Mouse (Mus musculus) hindbrain, embryonic 13.5 days (tissue): ENCODE measurements around the gene Bmp3. TPM values are rescaled to one million over a fixed set of nuclear protein-coding genes. Genes with fewer than 3 reads are reported as not detected.

Source experiments
- ATAC-seq: fragments of 200-750 bp; cut with Nextera tagmentation; 2 replicates; pipeline ENCODE4 v1.8.0; 2017; ENCODE audit warnings: moderate TSS enrichment; ENCODE audit not compliant: low FRiP score
- H3K27ac ChIP-seq: fragments of 300-500 bp; sonication (generic); 2 replicates; pipeline ENCODE4 v1.5.1; 2015; ENCODE audit warnings: inconsistent platforms, mild to moderate bottlenecking, moderate library complexity
- H3K27me3 ChIP-seq: fragments of 300-500 bp; sonication (generic); 2 replicates; pipeline ENCODE4 v1.6.1; 2015; ENCODE audit warnings: mild to moderate bottlenecking, inconsistent platforms
- H3K36me3 ChIP-seq: fragments of 300-500 bp; sonication (generic); 2 replicates; pipeline ENCODE4 v1.6.1; 2015; ENCODE audit warnings: mild to moderate bottlenecking, inconsistent platforms
- H3K4me1 ChIP-seq: fragments of 300-500 bp; sonication (generic); replicated peaks from 2 replicates; pipeline ENCODE4 v1.6.1; 2015; ENCODE audit warnings: inconsistent platforms
- H3K4me2 ChIP-seq: fragments of 300-500 bp; sonication (generic); 2 replicates; pipeline ENCODE4 v1.6.1; 2015; ENCODE audit warnings: inconsistent platforms, mild to moderate bottlenecking, moderate library complexity
- H3K4me3 ChIP-seq: fragments of 300-500 bp; sonication (generic); 2 replicates; pipeline ENCODE4 v1.5.1; 2015; ENCODE audit warnings: mild to moderate bottlenecking, inconsistent platforms
- H3K9ac ChIP-seq: fragments of 300-500 bp; sonication (generic); 2 replicates; pipeline ENCODE4 v1.6.1; 2015; ENCODE audit warnings: mild to moderate bottlenecking, inconsistent platforms
- H3K9me3 ChIP-seq: fragments of 300-500 bp; sonication (generic); 2 replicates; pipeline ENCODE4 v1.6.1; 2016; ENCODE audit warnings: inconsistent platforms
- WGBS: fragments of 180-500 bp; shearing (Covaris S2); methylation state at CpG from one replicate; pipeline ENCODE4 v1.1.7; 2015; 5-methylcytosine and 5-hydroxymethylcytosine counted together
- polyA plus RNA-seq: library from polyadenylated mRNA; unstranded; fragments of >200 nt; fragmentation: Nextera tagmentation; extraction: Ambion mirVana; gene quantifications from 2 replicates; pipeline ENCODE4 v1.2.1, GENCODE M21; 2015

Bmp3 gene
- polyA plus RNA-seq: 1.1 and 1.6 TPM in 2 replicates

DNA sequence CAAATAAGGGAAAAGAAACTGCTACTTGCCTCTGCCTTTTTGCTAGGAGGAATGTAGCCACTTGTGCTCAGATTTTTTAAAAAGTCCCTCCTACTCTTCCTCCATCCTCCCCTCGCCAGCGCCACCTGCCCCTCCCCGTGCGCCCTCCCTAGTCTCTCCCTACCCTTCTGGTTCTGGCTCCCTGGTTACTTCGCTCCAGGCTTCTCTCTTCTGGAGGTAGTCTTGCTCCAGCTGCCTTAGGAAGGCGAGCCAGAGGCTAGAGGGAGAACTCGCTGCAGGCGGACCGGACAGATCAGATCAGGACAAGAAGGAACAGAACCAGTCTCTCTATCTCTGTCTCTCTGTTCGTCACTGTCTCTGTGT lies at the start of gene Bmp3:
Bmp3 (plus strand) TSS at position 152 of the 363 bp plus-strand sequence.
- 4% methylated on average over 10 of the region's 10 CpGs for WGBS
- H3K27me3 ChIP-seq: peaks cover 53% of the 10 kb centered on the region
- no peaks in the 10 kb centered on the region for H3K9me3 ChIP-seq
- peak within 1 kb of the TSS; percentile 100 for H3K4me2 ChIP-seq
- no peak within 1 kb of the TSS for H3K27ac ChIP-seq
- peak; percentile 75 for ATAC-seq
- H3K4me3 ChIP-seq: peak within 1 kb of the TSS; percentile 62
- H3K4me1 ChIP-seq: peaks cover 19% of the 10 kb centered on the region
- H3K36me3 ChIP-seq: no peaks in the 10 kb centered on the region
- H3K9ac ChIP-seq: peak within 1 kb of the TSS; percentile 69

- Histone ChIP-seq H3K4me3 (no peak overlapping the region), H3K27me3 (no peaks in the 10 kb centered on the region), H3K9ac (no peak overlapping the region), H3K36me3 (no peaks in the 10 kb centered on the region), H3K9me3 (no peaks in the 10 kb centered on the region), H3K27ac (no peak overlapping the region), H3K4me2 (no peak overlapping the region), H3K4me1 (0 out of 2 replicates have a peak, but pooled peaks cover 8% of the 10 kb centered on the region)
- ATAC-seq: no peak
- WGBS: 89% methylated on average over 6 of the region's 6 CpGs
Measured at GRCm38 (mm10) chr5:98804761-98805160, 49.5 kb upstream of the Bmp3 start.

- ATAC-seq: no peak
- no peak overlapping the region for H3K9ac ChIP-seq
- no peak overlapping the region for H3K27ac ChIP-seq
- no peaks in the 10 kb centered on the region for H3K36me3 ChIP-seq
- H3K4me1 ChIP-seq: 0 out of 2 replicates have a peak, but pooled peaks cover 7% of the 10 kb centered on the region
- WGBS: 95% methylated on average over 4 of the region's 4 CpGs
- H3K4me2 ChIP-seq: no peak overlapping the region
- H3K27me3 ChIP-seq: no peaks in the 10 kb centered on the region
- no peak overlapping the region for H3K4me3 ChIP-seq
- H3K9me3 ChIP-seq: no peaks in the 10 kb centered on the region
Measured at GRCm38 (mm10) chr5:98806492-98806891, 47.7 kb upstream of the Bmp3 start.

DNA sequence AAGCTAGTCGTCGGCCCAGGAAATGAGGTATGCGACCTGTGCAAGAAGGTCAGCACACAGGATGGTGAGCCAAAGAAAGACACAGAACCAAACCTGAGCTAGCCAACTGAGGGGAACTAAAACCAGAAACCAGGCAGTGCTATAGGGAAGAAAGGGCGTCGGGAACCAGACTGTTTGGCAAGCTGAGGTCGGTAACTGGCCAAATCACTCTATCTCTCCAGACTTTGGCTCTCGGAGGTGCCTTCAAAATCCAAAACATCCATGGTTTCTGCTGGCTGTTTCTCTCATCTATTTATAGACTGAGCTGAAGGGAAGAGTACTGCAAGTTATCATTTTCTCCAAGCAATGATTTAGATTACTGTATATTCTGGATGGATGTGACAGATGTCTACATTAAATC lies 47.2 kb upstream of the Bmp3 start:
- H3K9ac ChIP-seq: no peak overlapping the region
- H3K27me3 ChIP-seq: no peaks in the 10 kb centered on the region
- no peak overlapping the region for H3K4me3 ChIP-seq
- no peak overlapping the region for H3K4me2 ChIP-seq
- H3K27ac ChIP-seq: no peak overlapping the region
- no peaks in the 10 kb centered on the region for H3K9me3 ChIP-seq
- H3K4me1 ChIP-seq: 0 out of 2 replicates have a peak, but pooled peaks cover 5% of the 10 kb centered on the region
- WGBS: 94% methylated on average over 7 of the region's 7 CpGs
- H3K36me3 ChIP-seq: no peaks in the 10 kb centered on the region
- ATAC-seq: no peak

DNA sequence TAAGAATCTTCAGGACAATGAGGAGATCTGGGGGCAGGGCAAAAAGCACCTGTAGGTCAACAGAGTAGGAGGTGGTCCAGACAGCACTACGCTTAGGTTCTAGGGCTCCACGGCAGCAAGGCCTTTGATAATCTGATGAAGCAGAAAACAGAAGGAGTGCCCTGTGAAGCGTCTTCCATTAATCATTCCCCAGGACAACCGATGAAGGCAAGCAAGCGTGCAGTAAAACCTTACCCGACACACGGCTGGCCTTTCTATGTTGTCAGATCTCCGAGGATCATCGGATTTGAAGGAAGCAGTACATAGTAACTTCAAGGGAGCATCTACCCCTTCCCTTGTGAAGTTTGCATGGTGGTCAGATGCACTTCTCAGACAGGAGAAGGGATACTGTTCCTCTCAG lies 46.3 kb upstream of the Bmp3 start:
- WGBS: 31% methylated on average over 9 of the region's 9 CpGs
- Histone ChIP-seq H3K4me3 (no peak overlapping the region), H3K4me1 (0 out of 2 replicates have a peak, but pooled peaks cover 5% of the 10 kb centered on the region), H3K9ac (no peak overlapping the region), H3K27ac (no peak overlapping the region), H3K36me3 (no peaks in the 10 kb centered on the region), H3K4me2 (no peak overlapping the region), H3K9me3 (peaks cover 3% of the 10 kb centered on the region; the same call in 1 of the 2 replicates), H3K27me3 (no peaks in the 10 kb centered on the region)
- ATAC-seq: no peak

DNA sequence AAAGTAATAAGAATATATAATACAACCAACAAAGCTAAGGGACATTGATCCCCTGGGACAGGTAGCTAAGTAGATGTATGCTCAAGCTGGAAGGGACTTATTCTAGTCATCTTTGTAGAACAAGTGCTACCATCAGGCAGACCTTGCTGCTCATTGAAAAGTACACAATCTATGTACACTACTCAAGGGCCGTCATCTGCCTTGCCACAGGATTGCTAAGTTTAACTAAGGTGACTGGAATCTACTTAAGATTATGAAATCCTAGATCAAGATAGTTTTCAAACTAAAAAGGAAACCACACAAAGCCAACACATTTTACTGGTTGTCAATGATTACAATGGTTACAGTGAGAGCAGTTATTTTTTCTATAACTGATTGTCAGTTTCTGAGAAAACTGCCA lies 41.8 kb upstream of the Bmp3 start:
- Histone ChIP-seq H3K4me3 (no peak overlapping the region), H3K27me3 (no peaks in the 10 kb centered on the region), H3K4me1 (0 out of 2 replicates have a peak, but pooled peaks cover 5% of the 10 kb centered on the region), H3K9me3 (peaks cover 5% of the 10 kb centered on the region; the same call in 1 of the 2 replicates), H3K27ac (no peak overlapping the region), H3K36me3 (no peaks in the 10 kb centered on the region), H3K4me2 (no peak overlapping the region), H3K9ac (no peak overlapping the region)
- 91% methylated on average over 1 of the region's 1 CpGs for WGBS
- ATAC-seq: no peak

DNA sequence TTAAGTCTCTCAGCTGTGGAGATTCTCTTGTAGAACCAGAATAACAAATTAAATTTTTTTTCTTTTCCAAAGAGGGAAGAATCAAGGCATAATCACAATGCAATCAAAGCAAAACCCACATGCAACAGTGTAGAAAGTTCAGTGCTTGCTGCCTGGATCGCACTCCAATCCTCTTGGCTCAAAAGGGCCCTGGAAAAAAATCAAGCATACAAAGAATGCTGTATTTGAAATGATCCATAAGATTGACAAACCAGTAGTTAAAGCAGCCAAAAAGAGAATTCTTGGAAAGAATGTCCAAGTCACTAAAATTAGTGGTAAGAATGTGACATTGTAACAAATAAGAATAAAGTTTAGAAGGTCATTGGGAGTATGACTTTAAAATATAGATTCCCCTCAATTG lies 38.9 kb upstream of the Bmp3 start:
- Histone ChIP-seq H3K36me3 (no peaks in the 10 kb centered on the region), H3K9ac (no peak overlapping the region), H3K9me3 (peaks cover 5% of the 10 kb centered on the region; the same call in 1 of the 2 replicates), H3K27ac (no peak overlapping the region), H3K4me2 (no peak overlapping the region), H3K4me3 (no peak overlapping the region), H3K27me3 (no peaks in the 10 kb centered on the region), H3K4me1 (no peaks in the 10 kb centered on the region)
- WGBS: 82% methylated on average over 1 of the region's 1 CpGs
- ATAC-seq: no peak

DNA sequence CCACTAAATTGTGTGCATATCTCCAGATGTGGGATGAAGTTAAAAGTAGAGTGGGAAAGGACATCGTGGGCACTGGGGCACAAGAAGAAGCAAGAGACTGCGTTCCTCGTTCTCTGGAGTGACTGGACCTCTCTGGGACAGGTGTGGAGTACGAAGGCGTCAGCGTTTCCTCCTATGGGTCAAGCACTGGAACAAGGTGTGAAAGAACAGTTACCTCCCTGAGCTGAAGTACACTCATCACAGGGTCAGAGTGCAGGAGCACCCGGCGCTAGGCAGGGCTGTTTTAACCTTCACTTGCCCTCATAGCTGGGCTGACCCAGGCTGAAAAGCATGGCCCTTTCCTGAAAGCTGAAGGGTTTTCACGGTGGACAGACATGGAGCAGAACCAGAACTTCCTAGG lies 20.5 kb upstream of the Bmp3 start:
- no peaks in the 10 kb centered on the region for H3K9me3 ChIP-seq
- no peak overlapping the region for H3K9ac ChIP-seq
- no peak overlapping the region for H3K4me3 ChIP-seq
- WGBS: 81% methylated on average over 9 of the region's 9 CpGs
- ATAC-seq: no peak
- no peaks in the 10 kb centered on the region for H3K4me1 ChIP-seq
- no peak overlapping the region for H3K4me2 ChIP-seq
- no peaks in the 10 kb centered on the region for H3K27me3 ChIP-seq
- no peaks in the 10 kb centered on the region for H3K36me3 ChIP-seq
- no peak overlapping the region for H3K27ac ChIP-seq

- ATAC-seq: no peak
- Histone ChIP-seq H3K27ac (no peak overlapping the region), H3K4me3 (no peak overlapping the region), H3K27me3 (no peaks in the 10 kb centered on the region), H3K9ac (no peak overlapping the region), H3K4me1 (no peaks in the 10 kb centered on the region), H3K36me3 (no peaks in the 10 kb centered on the region), H3K4me2 (no peak overlapping the region), H3K9me3 (no peaks in the 10 kb centered on the region)
- WGBS: 79% methylated on average over 6 of the region's 6 CpGs
Measured at GRCm38 (mm10) chr5:98834300-98834699, 19.9 kb upstream of the Bmp3 start.

DNA sequence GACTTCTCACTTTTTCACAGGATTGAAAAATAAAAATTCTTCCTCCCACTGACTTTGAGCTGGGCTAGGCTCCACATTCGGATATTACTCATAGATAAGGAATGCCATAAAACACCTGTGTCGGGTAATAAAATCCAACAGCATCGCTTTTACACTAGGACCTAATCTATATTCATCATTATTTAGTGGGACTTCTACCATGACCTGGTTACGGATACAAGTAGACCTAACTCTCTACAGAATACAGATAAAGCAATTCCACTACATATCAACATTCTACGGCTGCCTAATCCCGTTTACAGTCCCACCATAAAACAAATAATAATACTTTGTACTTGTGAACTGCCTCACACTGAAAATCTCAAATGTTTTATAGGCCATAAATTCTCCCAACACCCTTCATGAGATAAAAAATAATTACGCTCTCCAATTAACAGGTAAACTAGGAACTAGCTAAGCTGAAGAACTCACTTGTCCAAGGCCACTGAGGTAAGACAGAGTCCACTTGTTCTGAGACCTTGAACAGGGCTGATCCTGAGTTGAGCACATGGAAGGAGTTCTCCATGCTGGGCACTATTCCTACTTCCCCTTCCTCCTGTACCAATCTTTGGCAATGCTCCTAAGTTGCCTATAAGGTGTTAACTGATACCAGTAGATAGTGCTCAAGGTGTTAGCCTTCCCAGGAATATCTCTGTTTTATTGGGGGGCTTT lies 11.5 kb upstream of the Bmp3 start:
- Histone ChIP-seq H3K4me1 (no peaks in the 10 kb centered on the region), H3K27ac (no peak overlapping the region), H3K4me2 (no peak overlapping the region), H3K36me3 (no peaks in the 10 kb centered on the region), H3K9ac (no peak overlapping the region), H3K9me3 (no peaks in the 10 kb centered on the region), H3K4me3 (no peak overlapping the region), H3K27me3 (no peaks in the 10 kb centered on the region)
- WGBS: 89% methylated on average over 7 of the region's 7 CpGs
- no peak for ATAC-seq

DNA sequence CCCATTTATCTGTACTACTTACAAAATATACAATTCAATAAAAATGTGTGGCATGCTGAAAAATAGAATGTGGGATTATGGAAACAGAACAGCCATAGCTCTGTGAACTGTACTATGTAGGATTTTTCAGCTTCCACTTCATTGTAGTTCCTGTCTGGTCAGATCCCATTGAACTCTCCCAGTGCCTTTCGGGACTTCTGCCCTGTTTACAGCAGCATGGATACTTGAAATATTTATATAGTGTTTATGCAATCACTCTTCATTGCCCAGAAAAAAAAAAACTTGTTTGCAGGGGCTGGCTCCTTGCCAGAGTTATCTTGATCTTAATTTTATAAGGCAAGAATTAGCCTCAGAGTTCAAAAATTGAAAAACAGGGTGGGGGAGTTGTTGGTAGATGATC lies 9.6 kb upstream of the Bmp3 start:
- H3K36me3 ChIP-seq: no peaks in the 10 kb centered on the region
- no peaks in the 10 kb centered on the region for H3K27me3 ChIP-seq
- ATAC-seq: no peak
- H3K9me3 ChIP-seq: no peaks in the 10 kb centered on the region
- H3K9ac ChIP-seq: no peak overlapping the region
- H3K4me2 ChIP-seq: no peak overlapping the region
- no peak overlapping the region for H3K4me3 ChIP-seq
- no peaks in the 10 kb centered on the region for H3K4me1 ChIP-seq
- H3K27ac ChIP-seq: no peak overlapping the region
- 85% methylated on average over 1 of the region's 1 CpGs for WGBS

- Histone ChIP-seq H3K27ac (no peak overlapping the region), H3K36me3 (no peaks in the 10 kb centered on the region), H3K9ac (peak overlapping the region; percentile 69), H3K27me3 (peaks cover 53% of the 10 kb centered on the region), H3K4me1 (peaks cover 19% of the 10 kb centered on the region), H3K4me3 (peak overlapping the region; percentile 62), H3K9me3 (no peaks in the 10 kb centered on the region), H3K4me2 (peak overlapping the region; percentile 100)
- WGBS: under 1% methylated on average over 75 of the region's 75 CpGs
- peak; percentile 78 for ATAC-seq
Measured at GRCm38 (mm10) chr5:98854627-98855564, 681 bp downstream of the Bmp3 start.
